Mouse (Mus musculus): ENCODE data around the gene Mef2d. TPM values are rescaled to one million over a fixed set of nuclear protein-coding genes. Genes with fewer than 3 reads are reported as not detected.

Mef2d gene
- polyA plus RNA-seq, 1 experiment from 2014 or later = 14.5 TPM

GRCm38 (mm10) chr3:88207451-88208100 lies 65.4 kb downstream of the Mef2d start:
- under 1% methylated on average over 15 of the region's 15 CpGs for WGBS

GRCm38 (mm10) chr3:88208226-88208720 lies 66.1 kb downstream of the Mef2d start:
- H3K4me1 ChIP-seq (replicated peaks) = peaks cover 65% of the 10 kb centered on the region

More at GRCm38 (mm10) chr3:88207451-88208100, 65.4 kb downstream of the Mef2d start:
- peaks cover 65% of the 10 kb centered on the region for H3K4me1 ChIP-seq (replicated peaks)
- 0 out of 2 replicates have a peak, but pooled peaks cover 4% of the 10 kb centered on the region for H3K36me3 ChIP-seq
- H3K27ac ChIP-seq = peak overlapping the region; percentile 99
- no peak for ATAC-seq (ENCODE audit: low FRiP score)
- peaks cover 66% of the 10 kb centered on the region for H3K27me3 ChIP-seq
- H3K9me3 ChIP-seq = no peaks in the 10 kb centered on the region
- peak overlapping the region; percentile 99 for H3K9ac ChIP-seq
- H3K4me3 ChIP-seq = peak overlapping the region; percentile 75
- H3K4me2 ChIP-seq = peak overlapping the region; percentile 86

GRCm38 (mm10) chr3:88209306-88209705 lies 67.1 kb downstream of the Mef2d start:
- ATAC-seq (ENCODE audit: low FRiP score) = no peak
- Histone ChIP-seq H3K36me3 (0 out of 2 replicates have a peak, but pooled peaks cover 4% of the 10 kb centered on the region), H3K27ac (peak overlapping the region; percentile 99), H3K27me3 (peaks cover 62% of the 10 kb centered on the region), H3K9me3 (no peaks in the 10 kb centered on the region), H3K4me1 (replicated peaks) (peaks cover 59% of the 10 kb centered on the region), H3K9ac (peak overlapping the region; percentile 99), H3K4me3 (peak overlapping the region; percentile 75), H3K4me2 (peak overlapping the region; percentile 86)
- WGBS = 3% methylated on average over 6 of the region's 6 CpGs

More at GRCm38 (mm10) chr3:88208226-88208720, 66.1 kb downstream of the Mef2d start:
- H3K9me3 ChIP-seq = no peaks in the 10 kb centered on the region
- H3K27ac ChIP-seq = peak overlapping the region; percentile 99
- peaks cover 65% of the 10 kb centered on the region for H3K27me3 ChIP-seq
- 0 out of 2 replicates have a peak, but pooled peaks cover 4% of the 10 kb centered on the region for H3K36me3 ChIP-seq
- H3K9ac ChIP-seq = peak overlapping the region; percentile 99
- peak overlapping the region; percentile 75 for H3K4me3 ChIP-seq
- 7% methylated on average over 3 of the region's 3 CpGs for WGBS
- H3K4me2 ChIP-seq = peak overlapping the region; percentile 86
- ATAC-seq (ENCODE audit: low FRiP score) = no peak

- Histone ChIP-seq H3K4me3 (peak overlapping the region; percentile 75), H3K9me3 (no peaks in the 10 kb centered on the region), H3K27ac (peak overlapping the region; percentile 99), H3K4me2 (peak overlapping the region; percentile 86), H3K4me1 (replicated peaks) (peaks cover 59% of the 10 kb centered on the region), H3K36me3 (peaks cover 12% of the 10 kb centered on the region), H3K27me3 (peaks cover 63% of the 10 kb centered on the region), H3K9ac (peak overlapping the region; percentile 99)
- no peak for ATAC-seq (ENCODE audit: low FRiP score)
- 13% methylated on average over 2 of the region's 2 CpGs for WGBS
These were observed 67.9 kb downstream of the Mef2d start for GRCm38 (mm10) chr3:88210121-88210520.

GRCm38 (mm10) chr3:88210918-88211317 lies 68.7 kb downstream of the Mef2d start:
- Histone ChIP-seq H3K27me3 (peaks cover 64% of the 10 kb centered on the region), H3K36me3 (peaks cover 19% of the 10 kb centered on the region), H3K9ac (peak overlapping the region; percentile 99), H3K9me3 (no peaks in the 10 kb centered on the region), H3K4me1 (replicated peaks) (peaks cover 56% of the 10 kb centered on the region), H3K27ac (peak overlapping the region; percentile 99), H3K4me2 (peak overlapping the region; percentile 86), H3K4me3 (peak overlapping the region; percentile 75)
- 14% methylated on average over 2 of the region's 2 CpGs for WGBS
- ATAC-seq (ENCODE audit: low FRiP score) = no peak

- peaks cover 57% of the 10 kb centered on the region for H3K27me3 ChIP-seq
- H3K4me3 ChIP-seq = peak overlapping the region; percentile 75
These were observed 70.2 kb downstream of the Mef2d start for GRCm38 (mm10) chr3:88212356-88212755.

GRCm38 (mm10) chr3:88213019-88213418 lies 70.8 kb downstream of the Mef2d start:
- peaks cover 63% of the 10 kb centered on the region for H3K4me1 ChIP-seq (replicated peaks)
- H3K4me3 ChIP-seq = peak overlapping the region; percentile 75
- peaks cover 60% of the 10 kb centered on the region for H3K27me3 ChIP-seq
- peak overlapping the region; percentile 86 for H3K4me2 ChIP-seq
- WGBS = 7% methylated on average over 2 of the region's 2 CpGs
- peak overlapping the region; percentile 99 for H3K9ac ChIP-seq
- H3K36me3 ChIP-seq = peaks cover 19% of the 10 kb centered on the region
- peak overlapping the region; percentile 99 for H3K27ac ChIP-seq
- no peak for ATAC-seq (ENCODE audit: low FRiP score)
- no peaks in the 10 kb centered on the region for H3K9me3 ChIP-seq

More at GRCm38 (mm10) chr3:88212356-88212755, 70.2 kb downstream of the Mef2d start:
- no peak for ATAC-seq (ENCODE audit: low FRiP score)
- H3K4me1 ChIP-seq (replicated peaks) = peaks cover 59% of the 10 kb centered on the region
- peak overlapping the region; percentile 86 for H3K4me2 ChIP-seq
- peak overlapping the region; percentile 99 for H3K9ac ChIP-seq
- 6% methylated on average over 1 of the region's 1 CpGs for WGBS
- H3K36me3 ChIP-seq = peaks cover 19% of the 10 kb centered on the region
- H3K9me3 ChIP-seq = no peaks in the 10 kb centered on the region
- peak overlapping the region; percentile 99 for H3K27ac ChIP-seq

GRCm38 (mm10) chr3:88214197-88214938 lies 72.2 kb downstream of the Mef2d start:
- ATAC-seq (ENCODE audit: low FRiP score) = peak; percentile 87
- Histone ChIP-seq H3K9ac (peak overlapping the region; percentile 99), H3K36me3 (peaks cover 23% of the 10 kb centered on the region), H3K27ac (peak overlapping the region; percentile 99), H3K4me3 (peak overlapping the region; percentile 75), H3K4me2 (peak overlapping the region; percentile 86), H3K27me3 (peaks cover 60% of the 10 kb centered on the region), H3K4me1 (replicated peaks) (peaks cover 73% of the 10 kb centered on the region), H3K9me3 (no peaks in the 10 kb centered on the region)
- WGBS = 1% methylated on average over 42 of the region's 42 CpGs

- WGBS = 2% methylated on average over 48 of the region's 48 CpGs
- Histone ChIP-seq H3K27ac (peak overlapping the region; percentile 99), H3K36me3 (peaks cover 23% of the 10 kb centered on the region), H3K4me3 (peak overlapping the region; percentile 75), H3K4me1 (replicated peaks) (peaks cover 80% of the 10 kb centered on the region), H3K9ac (peak overlapping the region; percentile 99), H3K9me3 (no peaks in the 10 kb centered on the region), H3K27me3 (peaks cover 60% of the 10 kb centered on the region), H3K4me2 (peak overlapping the region; percentile 86)
- peak; percentile 7; the same call in 1 of the 2 replicates for ATAC-seq (ENCODE audit: low FRiP score)
These were observed 72.9 kb downstream of the Mef2d start for GRCm38 (mm10) chr3:88214971-88215552.

- 1% methylated on average over 23 of the region's 23 CpGs for WGBS
- H3K27me3 ChIP-seq = peaks cover 60% of the 10 kb centered on the region
- peak overlapping the region; percentile 99 for H3K9ac ChIP-seq
- H3K9me3 ChIP-seq = no peaks in the 10 kb centered on the region
- peak overlapping the region; percentile 99 for H3K27ac ChIP-seq
- H3K4me2 ChIP-seq = peak overlapping the region; percentile 86
- H3K4me1 ChIP-seq (replicated peaks) = peaks cover 80% of the 10 kb centered on the region
- H3K4me3 ChIP-seq = peak overlapping the region; percentile 75
- H3K36me3 ChIP-seq = peaks cover 21% of the 10 kb centered on the region
- no peak for ATAC-seq (ENCODE audit: low FRiP score)
These were observed 73.4 kb downstream of the Mef2d start for GRCm38 (mm10) chr3:88215553-88216004.

- peaks cover 60% of the 10 kb centered on the region for H3K27me3 ChIP-seq
- ATAC-seq (ENCODE audit: low FRiP score) = no peak
These were observed 73.9 kb downstream of the Mef2d start for GRCm38 (mm10) chr3:88216116-88216515.

More at GRCm38 (mm10) chr3:88216116-88216515, 73.9 kb downstream of the Mef2d start:
- Histone ChIP-seq H3K9ac (peak overlapping the region; percentile 99), H3K4me3 (peak overlapping the region; percentile 75), H3K27ac (peak overlapping the region; percentile 99), H3K9me3 (no peaks in the 10 kb centered on the region), H3K36me3 (peaks cover 25% of the 10 kb centered on the region), H3K4me1 (replicated peaks) (peaks cover 81% of the 10 kb centered on the region), H3K4me2 (peak overlapping the region; percentile 86)
- WGBS = 3% methylated on average over 6 of the region's 6 CpGs

Measured in hindbrain, embryonic 13.5 days (tissue).